Mouse (Mus musculus) liver, embryonic 13.5 days (tissue): ENCODE results near the gene Slc35c1. TPM values are rescaled to one million over a fixed set of nuclear protein-coding genes. Genes with fewer than 3 reads are reported as not detected.
A peak's percentile ranks its signal among the peaks of the same experiment; 100 is the strongest.

Source experiments
- ATAC-seq: fragments of 200-750 bp; cut with Nextera tagmentation; 2 replicates; pipeline ENCODE4 v1.8.0; 2017; ENCODE audit warnings: low read depth, mild to moderate bottlenecking, moderate number of reproducible peaks, moderate library complexity
- DNase-seq: peaks from one replicate; pipeline ENCODE4 v3.0.0; 2022
- H3K27ac ChIP-seq: fragments of 300-500 bp; sonication (generic); 2 replicates; pipeline ENCODE4 v1.5.1; 2015; ENCODE audit warnings: moderate library complexity, mild to moderate bottlenecking, inconsistent platforms
- H3K27me3 ChIP-seq: fragments of 300-500 bp; sonication (generic); 2 replicates; pipeline ENCODE4 v1.6.1; 2015; ENCODE audit warnings: mild to moderate bottlenecking, inconsistent platforms
- H3K36me3 ChIP-seq: fragments of 300-500 bp; sonication (generic); 2 replicates; pipeline ENCODE4 v1.6.1; 2015; ENCODE audit warnings: mild to moderate bottlenecking, inconsistent platforms
- H3K4me1 ChIP-seq: fragments of 300-500 bp; sonication (generic); replicated peaks from 2 replicates; pipeline ENCODE4 v1.6.1; 2015; ENCODE audit warnings: inconsistent platforms
- H3K4me2 ChIP-seq: fragments of 300-500 bp; sonication (generic); 2 replicates; pipeline ENCODE4 v1.6.1; 2015; ENCODE audit warnings: inconsistent platforms, mild to moderate bottlenecking, moderate library complexity
- H3K4me3 ChIP-seq: fragments of 300-500 bp; sonication (generic); replicated peaks from 2 replicates; pipeline ENCODE4 v1.5.1; 2015; ENCODE audit warnings: mild to moderate bottlenecking, inconsistent platforms
- H3K9ac ChIP-seq: fragments of 300-500 bp; sonication (generic); 2 replicates; pipeline ENCODE4 v1.6.1; 2015; ENCODE audit warnings: mild to moderate bottlenecking, inconsistent platforms
- H3K9me3 ChIP-seq: fragments of 300-500 bp; sonication (generic); replicated peaks from 2 replicates; pipeline ENCODE4 v1.6.1; 2016; ENCODE audit warnings: inconsistent platforms
- WGBS: fragments of 180-500 bp; shearing (Covaris S2); methylation state at CpG from one replicate; pipeline ENCODE4 v1.1.7; 2015; ENCODE audit not compliant: insufficient replicate concordance; 5-methylcytosine and 5-hydroxymethylcytosine counted together
- polyA plus RNA-seq: library from polyadenylated mRNA; unstranded; fragments of >200 nt; fragmentation: Nextera tagmentation; extraction: Ambion mirVana; gene quantifications from 2 replicates; pipeline ENCODE4 v1.2.1, GENCODE M21; 2015

Gene Slc35c1
- polyA plus RNA-seq, result 9.5 and 12.3 TPM in 2 replicates

- Histone ChIP-seq H3K27me3 (peaks cover 12% of the 10 kb centered on the region), H3K27ac (peak within 1 kb of the TSS; percentile 37; the same call in 1 of the 2 replicates), H3K4me2 (peak within 1 kb of the TSS; percentile 97), H3K4me3 (peak within 1 kb of the TSS; percentile 81), H3K9ac (peak within 1 kb of the TSS; percentile 83), H3K36me3 (peaks cover 2% of the 10 kb centered on the region), H3K4me1 (peaks cover 48% of the 10 kb centered on the region), H3K9me3 (no peaks in the 10 kb centered on the region)
- WGBS, result 4% methylated on average over 34 of the region's 34 CpGs
- no peak for DNase-seq
- no peak for ATAC-seq
Observed at GRCm38 (mm10) chr2:92459921-92460707, at the start of gene Slc35c1. Gene Slc35c1 (minus strand): TSS chr2:92460538.

- WGBS, result 72% methylated on average over 7 of the region's 7 CpGs
- ATAC-seq (no peak), DNase-seq (no peak)
- Histone ChIP-seq H3K9me3 (no peaks in the 10 kb centered on the region), H3K36me3 (no peaks in the 10 kb centered on the region), H3K4me3 (no peak overlapping the region), H3K9ac (no peak overlapping the region), H3K27ac (no peak overlapping the region), H3K4me2 (no peak overlapping the region), H3K4me1 (no peaks in the 10 kb centered on the region), H3K27me3 (no peaks in the 10 kb centered on the region)
Observed at GRCm38 (mm10) chr2:92505291-92505690, 45.0 kb upstream of the Slc35c1 start.

GRCm38 (mm10) chr2:92503421-92503820, 43.1 kb upstream of the Slc35c1 start:
- WGBS, result 56% methylated on average over 3 of the region's 3 CpGs
- H3K36me3 ChIP-seq, result no peaks in the 10 kb centered on the region
- H3K27me3 ChIP-seq, result no peaks in the 10 kb centered on the region
- no peak overlapping the region for H3K9ac ChIP-seq
- H3K4me1 ChIP-seq, result no peaks in the 10 kb centered on the region
- H3K4me2 ChIP-seq, result no peak overlapping the region
- no peak for DNase-seq
- no peak overlapping the region for H3K4me3 ChIP-seq
- no peak overlapping the region for H3K27ac ChIP-seq
- no peak for ATAC-seq
- no peaks in the 10 kb centered on the region for H3K9me3 ChIP-seq

GRCm38 (mm10) chr2:92499701-92500322, 39.5 kb upstream of the Slc35c1 start:
- DNase-seq, result no peak
- H3K4me2 ChIP-seq, result no peak overlapping the region

GRCm38 (mm10) chr2:92497112-92497511, 36.8 kb upstream of the Slc35c1 start:
- no peak for ATAC-seq
- no peaks in the 10 kb centered on the region for H3K4me1 ChIP-seq
- 56% methylated on average over 5 of the region's 5 CpGs for WGBS

More at GRCm38 (mm10) chr2:92499701-92500322, 39.5 kb upstream of the Slc35c1 start:
- H3K4me3 ChIP-seq, result no peak overlapping the region
- no peak for ATAC-seq
- no peaks in the 10 kb centered on the region for H3K4me1 ChIP-seq
- H3K9ac ChIP-seq, result no peak overlapping the region
- H3K27ac ChIP-seq, result no peak overlapping the region
- H3K27me3 ChIP-seq, result no peaks in the 10 kb centered on the region
- H3K9me3 ChIP-seq, result no peaks in the 10 kb centered on the region
- no peaks in the 10 kb centered on the region for H3K36me3 ChIP-seq
- 71% methylated on average over 3 of the region's 3 CpGs for WGBS

GRCm38 (mm10) chr2:92496681-92497080, 36.3 kb upstream of the Slc35c1 start:
- Histone ChIP-seq H3K4me1 (no peaks in the 10 kb centered on the region), H3K36me3 (no peaks in the 10 kb centered on the region), H3K27me3 (peaks cover 5% of the 10 kb centered on the region; the same call in 1 of the 2 replicates), H3K4me3 (no peak overlapping the region), H3K9ac (no peak overlapping the region), H3K9me3 (no peaks in the 10 kb centered on the region), H3K27ac (no peak overlapping the region), H3K4me2 (no peak overlapping the region)
- WGBS, result 43% methylated on average over 10 of the region's 10 CpGs
- ATAC-seq, result no peak
- DNase-seq, result no peak

More at GRCm38 (mm10) chr2:92497112-92497511, 36.8 kb upstream of the Slc35c1 start:
- no peaks in the 10 kb centered on the region for H3K36me3 ChIP-seq
- H3K27me3 ChIP-seq, result peaks cover 5% of the 10 kb centered on the region; the same call in 1 of the 2 replicates
- H3K4me3 ChIP-seq, result no peak overlapping the region
- H3K9ac ChIP-seq, result no peak overlapping the region
- H3K4me2 ChIP-seq, result no peak overlapping the region
- DNase-seq, result no peak
- H3K9me3 ChIP-seq, result no peaks in the 10 kb centered on the region
- H3K27ac ChIP-seq, result no peak overlapping the region

- DNase-seq (no peak), ATAC-seq (no peak)
- Histone ChIP-seq H3K27me3 (peaks cover 5% of the 10 kb centered on the region; the same call in 1 of the 2 replicates), H3K4me1 (no peaks in the 10 kb centered on the region), H3K27ac (no peak overlapping the region), H3K36me3 (no peaks in the 10 kb centered on the region), H3K9me3 (no peaks in the 10 kb centered on the region), H3K9ac (no peak overlapping the region), H3K4me3 (no peak overlapping the region), H3K4me2 (no peak overlapping the region)
- WGBS, result 64% methylated on average over 3 of the region's 3 CpGs
Observed at GRCm38 (mm10) chr2:92494956-92495355, 34.6 kb upstream of the Slc35c1 start.

GRCm38 (mm10) chr2:92494423-92494822, 34.1 kb upstream of the Slc35c1 start:
- ATAC-seq (no peak), DNase-seq (no peak)
- H3K9ac ChIP-seq, result no peak overlapping the region
- H3K4me3 ChIP-seq, result no peak overlapping the region
- H3K4me2 ChIP-seq, result no peak overlapping the region
- no peak overlapping the region for H3K27ac ChIP-seq
- WGBS, result 16% methylated on average over 8 of the region's 8 CpGs
- H3K36me3 ChIP-seq, result no peaks in the 10 kb centered on the region
- no peaks in the 10 kb centered on the region for H3K4me1 ChIP-seq
- peaks cover 5% of the 10 kb centered on the region; the same call in 1 of the 2 replicates for H3K27me3 ChIP-seq
- H3K9me3 ChIP-seq, result no peaks in the 10 kb centered on the region

GRCm38 (mm10) chr2:92493656-92494390, 33.5 kb upstream of the Slc35c1 start:
- Histone ChIP-seq H3K4me3 (no peak overlapping the region), H3K36me3 (no peaks in the 10 kb centered on the region), H3K9me3 (no peaks in the 10 kb centered on the region), H3K9ac (no peak overlapping the region), H3K27me3 (peaks cover 5% of the 10 kb centered on the region; the same call in 1 of the 2 replicates), H3K27ac (no peak overlapping the region), H3K4me2 (no peak overlapping the region), H3K4me1 (no peaks in the 10 kb centered on the region)
- 62% methylated on average over 15 of the region's 15 CpGs for WGBS
- ATAC-seq (no peak), DNase-seq (no peak)

- H3K4me3 ChIP-seq, result no peak overlapping the region
- H3K9ac ChIP-seq, result no peak overlapping the region
- ATAC-seq (no peak), DNase-seq (no peak)
- no peaks in the 10 kb centered on the region for H3K4me1 ChIP-seq
- no peaks in the 10 kb centered on the region for H3K9me3 ChIP-seq
- no peak overlapping the region for H3K4me2 ChIP-seq
- 60% methylated on average over 12 of the region's 12 CpGs for WGBS
- no peaks in the 10 kb centered on the region for H3K36me3 ChIP-seq
- no peak overlapping the region for H3K27ac ChIP-seq
- H3K27me3 ChIP-seq, result peaks cover 16% of the 10 kb centered on the region
Observed at GRCm38 (mm10) chr2:92491950-92492501, 31.7 kb upstream of the Slc35c1 start.

GRCm38 (mm10) chr2:92490541-92490940, 30.2 kb upstream of the Slc35c1 start:
- no peak overlapping the region for H3K9ac ChIP-seq
- H3K4me3 ChIP-seq, result no peak overlapping the region
- H3K36me3 ChIP-seq, result no peaks in the 10 kb centered on the region
- no peak for ATAC-seq
- H3K4me1 ChIP-seq, result peaks cover 7% of the 10 kb centered on the region; the same call in 1 of the 2 replicates
- H3K9me3 ChIP-seq, result no peaks in the 10 kb centered on the region
- no peak overlapping the region for H3K27ac ChIP-seq
- no peak for DNase-seq
- WGBS, result 70% methylated on average over 10 of the region's 10 CpGs
- peaks cover 27% of the 10 kb centered on the region for H3K27me3 ChIP-seq
- no peak overlapping the region for H3K4me2 ChIP-seq
